Mouse (Mus musculus): ENCODE results near the gene 2310011J03Rik. TPM values are rescaled to one million over a fixed set of nuclear protein-coding genes. Genes with fewer than 3 reads are reported as not detected.

2310011J03Rik gene
- polyA plus RNA-seq, 1 experiment = 40.6 TPM

DNA sequence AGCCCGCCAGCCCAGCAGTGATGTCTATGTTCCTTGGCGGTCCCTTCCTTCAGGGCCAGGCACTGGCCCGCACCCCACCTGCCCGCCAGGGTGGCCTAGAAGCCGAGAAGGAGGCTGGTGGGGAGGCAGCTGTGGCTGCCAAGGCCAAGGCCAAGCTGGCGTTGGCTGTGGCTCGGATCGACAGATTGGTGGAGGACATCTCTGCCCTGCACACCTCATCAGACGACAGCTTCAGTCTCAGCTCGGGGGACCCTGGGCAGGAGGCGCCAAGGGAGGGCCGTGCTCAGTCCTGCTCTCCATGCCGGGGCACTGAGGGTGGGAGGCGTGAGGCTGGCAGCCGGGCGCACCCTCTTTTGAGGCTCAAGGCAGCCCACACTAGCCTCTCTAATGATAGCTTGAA lies 8.8 kb downstream of the 2310011J03Rik start:
- no peak overlapping the region for H3K4me3 ChIP-seq (ENCODE audit: extremely low read depth, insufficient read depth, insufficient read length)
- H3K27me3 ChIP-seq (ENCODE audit: control insufficient read depth, insufficient read depth, low read length) = no peaks in the 10 kb centered on the region; the same call in 1 of the 2 replicates
- no peaks in the 10 kb centered on the region for H3K36me3 ChIP-seq (ENCODE audit: control insufficient read depth, insufficient read depth, low read length)
- no peak overlapping the region for H3K27ac ChIP-seq (ENCODE audit: insufficient read depth, low read length)
- TF ChIP-seq CTCF (IDR thresholded peaks at IDR 0.05; ENCODE audit: extremely low read depth, insufficient read depth, insufficient read length, insufficient replicate concordance) = no peak
- WGBS = 89% methylated on average over 16 of the region's 16 CpGs
- no peak for DNase-seq (ENCODE audit: low read depth in 1 of 2, low spot score in 2 of 2)
- peaks cover 17% of the 10 kb centered on the region for H3K4me1 ChIP-seq (ENCODE audit: control insufficient read depth, insufficient read depth, insufficient read length)

DNA sequence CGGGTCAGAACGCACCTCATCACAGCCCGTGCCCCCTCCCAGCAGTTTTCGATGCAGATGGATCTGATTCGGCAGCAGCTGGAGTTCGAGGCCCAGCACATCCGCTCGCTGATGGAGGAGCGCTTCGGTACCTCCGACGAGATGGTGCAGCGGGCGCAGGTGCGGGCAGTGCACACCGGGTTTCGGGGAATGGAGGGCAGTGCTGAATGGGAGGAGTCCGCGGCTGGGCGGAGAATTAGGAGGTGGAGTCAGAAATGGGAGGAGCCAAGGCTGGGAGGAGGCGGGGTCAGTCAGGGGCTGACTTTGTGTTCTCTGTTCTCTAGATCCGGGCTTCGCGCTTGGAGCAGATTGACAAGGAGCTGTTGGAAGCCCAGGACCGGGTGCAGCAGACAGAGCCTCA lies 15.5 kb downstream of the 2310011J03Rik start:
- 6% methylated on average over 25 of the region's 25 CpGs for WGBS
- Histone ChIP-seq H3K4me3 (ENCODE audit: extremely low read depth, insufficient read depth, insufficient read length) (peak overlapping the region; percentile 46; the same call in 1 of the 2 replicates), H3K27me3 (ENCODE audit: control insufficient read depth, insufficient read depth, low read length) (peaks cover 4% of the 10 kb centered on the region; the same call in 1 of the 2 replicates), H3K36me3 (ENCODE audit: control insufficient read depth, insufficient read depth, low read length) (no peaks in the 10 kb centered on the region), H3K4me1 (ENCODE audit: control insufficient read depth, insufficient read depth, insufficient read length) (no peaks in the 10 kb centered on the region), H3K27ac (ENCODE audit: insufficient read depth, low read length) (no peak overlapping the region)
- peak in 1 of 2 experiments; percentile 51 for DNase-seq (ENCODE audit: low read depth in 1 of 2, low spot score in 2 of 2)
- no peak for TF ChIP-seq CTCF (IDR thresholded peaks at IDR 0.05; ENCODE audit: extremely low read depth, insufficient read depth, insufficient read length, insufficient replicate concordance)
- TF ChIP-seq POLR2A (IDR thresholded peaks at IDR 0.05; ENCODE audit: low read depth, low read length) = no peak

DNA sequence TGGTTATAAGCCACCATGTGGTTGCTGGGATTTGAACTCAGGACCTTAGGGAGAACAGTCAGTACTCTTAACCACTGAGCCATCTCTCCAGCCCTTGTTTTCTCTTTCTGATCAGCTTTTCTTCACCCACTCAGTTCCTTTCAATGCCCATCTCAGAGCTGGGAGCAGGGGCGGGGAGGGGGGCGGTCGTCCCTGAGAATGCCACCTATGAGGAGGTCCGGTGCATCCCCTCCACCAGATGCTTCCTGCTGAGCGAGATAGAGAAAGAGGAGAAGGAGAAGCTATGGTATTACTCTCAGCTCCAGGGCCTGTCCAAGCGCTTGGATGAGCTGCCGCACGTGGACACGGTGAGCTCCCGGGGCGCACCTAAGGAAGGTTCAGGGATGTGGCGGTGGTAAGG lies 15.9 kb downstream of the 2310011J03Rik start:
- Histone ChIP-seq H3K4me1 (ENCODE audit: control insufficient read depth, insufficient read depth, insufficient read length) (no peaks in the 10 kb centered on the region), H3K4me3 (ENCODE audit: extremely low read depth, insufficient read depth, insufficient read length) (peak overlapping the region; percentile 46; the same call in 1 of the 2 replicates), H3K27me3 (ENCODE audit: control insufficient read depth, insufficient read depth, low read length) (peaks cover 7% of the 10 kb centered on the region; the same call in 1 of the 2 replicates), H3K36me3 (ENCODE audit: control insufficient read depth, insufficient read depth, low read length) (no peaks in the 10 kb centered on the region), H3K27ac (ENCODE audit: insufficient read depth, low read length) (no peak overlapping the region)
- TF ChIP-seq POLR2A (IDR thresholded peaks at IDR 0.05; ENCODE audit: low read depth, low read length) (no peak), CTCF (IDR thresholded peaks at IDR 0.05; ENCODE audit: extremely low read depth, insufficient read depth, insufficient read length, insufficient replicate concordance) (no peak)
- DNase-seq (ENCODE audit: low read depth in 1 of 2, low spot score in 2 of 2) = no peak
- 10% methylated on average over 12 of the region's 12 CpGs for WGBS

DNA sequence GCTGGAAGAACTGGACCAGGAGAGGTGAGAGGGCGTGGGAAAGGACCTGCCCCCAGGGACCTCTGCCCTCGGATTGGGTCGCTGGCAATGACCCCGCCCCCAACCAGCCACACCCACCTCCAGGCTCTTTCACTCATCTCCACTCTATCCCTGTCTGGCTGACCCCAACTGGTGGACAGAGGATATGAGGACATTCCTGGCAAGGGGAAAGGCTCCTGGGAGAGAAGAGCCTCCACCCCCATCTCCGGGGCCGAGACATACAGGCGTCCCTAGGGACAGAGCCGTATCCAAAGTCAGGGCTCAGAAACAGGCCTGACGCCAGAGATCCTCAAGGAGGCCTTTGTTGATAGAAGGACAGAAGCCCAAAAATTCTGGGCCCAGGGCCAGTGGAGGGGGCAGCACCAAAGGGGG lies 17.9 kb downstream of the 2310011J03Rik start:
- Histone ChIP-seq H3K4me1 (ENCODE audit: control insufficient read depth, insufficient read depth, insufficient read length) (no peaks in the 10 kb centered on the region), H3K27ac (ENCODE audit: insufficient read depth, low read length) (no peak overlapping the region), H3K27me3 (ENCODE audit: control insufficient read depth, insufficient read depth, low read length) (peaks cover 10% of the 10 kb centered on the region), H3K4me3 (ENCODE audit: extremely low read depth, insufficient read depth, insufficient read length) (no peak overlapping the region), H3K36me3 (ENCODE audit: control insufficient read depth, insufficient read depth, low read length) (no peaks in the 10 kb centered on the region)
- DNase-seq (ENCODE audit: low read depth in 1 of 2, low spot score in 2 of 2) = no peak
- no peak for TF ChIP-seq CTCF (IDR thresholded peaks at IDR 0.05; ENCODE audit: extremely low read depth, insufficient read depth, insufficient read length, insufficient replicate concordance)
- no peak for TF ChIP-seq POLR2A (IDR thresholded peaks at IDR 0.05; ENCODE audit: low read depth, low read length)
- WGBS = 56% methylated on average over 9 of the region's 9 CpGs

DNA sequence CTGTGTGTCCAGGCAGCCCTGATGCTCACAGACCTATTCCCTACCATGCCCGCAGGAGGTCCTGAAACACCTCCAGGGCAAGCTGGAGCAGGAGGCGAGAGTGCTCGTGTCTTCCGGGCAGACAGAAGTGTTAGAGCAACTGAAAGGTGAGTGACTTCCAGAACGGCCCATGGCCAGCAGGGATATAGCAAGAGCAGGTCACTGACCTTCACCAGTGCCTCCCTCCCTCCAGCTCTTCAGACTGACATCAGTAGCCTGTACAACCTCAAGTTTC lies 18.3 kb downstream of the 2310011J03Rik start:
- 74% methylated on average over 5 of the region's 5 CpGs for WGBS
- H3K27ac ChIP-seq (ENCODE audit: insufficient read depth, low read length) = no peak overlapping the region

DNA sequence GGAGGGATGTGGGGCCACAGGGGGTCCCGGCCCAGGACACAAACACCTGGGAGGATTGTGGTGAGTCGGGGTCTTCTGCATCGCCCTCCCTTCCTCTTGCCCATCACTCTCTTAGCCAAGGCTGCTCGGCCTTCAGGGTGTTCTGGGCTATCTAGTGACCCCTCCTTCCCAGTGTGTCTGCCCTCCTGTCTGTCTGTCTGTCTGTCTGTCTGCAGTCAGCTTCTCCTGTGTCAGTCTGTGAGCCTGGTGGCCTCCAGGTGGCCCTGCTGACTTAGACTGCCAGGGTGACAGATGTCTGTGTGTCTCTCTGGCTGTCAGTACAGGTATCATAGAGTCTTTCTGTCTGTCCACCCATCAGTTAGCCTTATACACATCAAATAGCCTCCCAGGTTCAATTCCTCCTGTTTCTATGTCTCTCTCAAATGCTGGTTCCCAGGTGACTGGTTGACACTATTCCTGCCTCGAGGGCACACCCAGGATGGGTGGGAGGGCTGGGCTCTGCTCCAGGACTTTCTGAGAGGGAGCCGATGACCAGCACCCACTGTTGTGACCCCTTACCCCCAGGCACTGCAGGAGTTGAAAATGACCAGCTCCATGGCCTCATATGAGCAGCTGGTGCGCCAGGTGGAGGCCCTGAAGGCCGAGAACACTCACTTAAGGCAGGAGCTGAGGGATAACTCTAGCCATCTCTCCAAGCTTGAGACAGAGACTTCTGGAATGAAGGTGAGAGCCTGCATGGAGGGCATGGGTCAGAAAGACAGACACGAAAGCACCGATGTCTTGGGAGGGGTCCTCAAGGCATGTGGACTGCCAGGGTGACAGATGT lies 18.9 kb downstream of the 2310011J03Rik start:
- Histone ChIP-seq H3K36me3 (ENCODE audit: control insufficient read depth, insufficient read depth, low read length) (no peaks in the 10 kb centered on the region), H3K4me3 (ENCODE audit: extremely low read depth, insufficient read depth, insufficient read length) (no peak overlapping the region), H3K27ac (ENCODE audit: insufficient read depth, low read length) (no peak overlapping the region), H3K27me3 (ENCODE audit: control insufficient read depth, insufficient read depth, low read length) (peaks cover 10% of the 10 kb centered on the region), H3K4me1 (ENCODE audit: control insufficient read depth, insufficient read depth, insufficient read length) (no peaks in the 10 kb centered on the region)
- WGBS = 84% methylated on average over 10 of the region's 10 CpGs
- no peak for TF ChIP-seq POLR2A (IDR thresholded peaks at IDR 0.05; ENCODE audit: low read depth, low read length)
- no peak for TF ChIP-seq CTCF (IDR thresholded peaks at IDR 0.05; ENCODE audit: extremely low read depth, insufficient read depth, insufficient read length, insufficient replicate concordance)
- DNase-seq (ENCODE audit: low read depth in 1 of 2, low spot score in 2 of 2) = no peak

More for the DNA sequence above, 18.3 kb downstream of the 2310011J03Rik start:
- TF ChIP-seq POLR2A (IDR thresholded peaks at IDR 0.05; ENCODE audit: low read depth, low read length) = no peak
- no peak for TF ChIP-seq CTCF (IDR thresholded peaks at IDR 0.05; ENCODE audit: extremely low read depth, insufficient read depth, insufficient read length, insufficient replicate concordance)
- Histone ChIP-seq H3K36me3 (ENCODE audit: control insufficient read depth, insufficient read depth, low read length) (no peaks in the 10 kb centered on the region), H3K4me3 (ENCODE audit: extremely low read depth, insufficient read depth, insufficient read length) (no peak overlapping the region), H3K4me1 (ENCODE audit: control insufficient read depth, insufficient read depth, insufficient read length) (no peaks in the 10 kb centered on the region), H3K27me3 (ENCODE audit: control insufficient read depth, insufficient read depth, low read length) (peaks cover 10% of the 10 kb centered on the region)
- no peak for DNase-seq (ENCODE audit: low read depth in 1 of 2, low spot score in 2 of 2)

DNA sequence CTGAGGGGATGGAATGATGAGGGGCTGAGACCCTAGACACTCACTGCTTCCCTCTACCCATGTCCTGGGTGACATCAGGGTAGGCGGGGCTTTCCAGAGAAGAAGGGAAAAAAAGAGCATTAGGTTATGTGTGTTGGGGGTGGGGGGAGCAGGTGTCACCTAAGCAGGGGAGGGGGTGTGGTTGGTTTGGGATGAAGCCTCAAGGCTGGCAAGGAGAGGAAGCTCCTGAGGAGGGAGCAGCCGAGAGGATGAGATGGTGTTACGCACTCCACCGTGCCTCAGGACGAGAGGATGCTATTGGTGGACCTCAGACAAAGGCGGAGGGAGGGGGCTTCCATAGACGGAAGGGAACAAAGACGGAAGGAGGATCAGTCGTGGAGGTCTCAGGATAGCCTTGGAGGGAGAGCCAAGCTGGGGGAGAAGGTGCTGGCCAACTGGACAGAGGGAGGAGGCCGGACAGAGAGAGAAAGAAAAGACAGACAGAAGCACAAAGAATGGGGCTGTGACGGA lies 19.6 kb downstream of the 2310011J03Rik start:
- no peaks in the 10 kb centered on the region for H3K36me3 ChIP-seq (ENCODE audit: control insufficient read depth, insufficient read depth, low read length)
- no peaks in the 10 kb centered on the region for H3K4me1 ChIP-seq (ENCODE audit: control insufficient read depth, insufficient read depth, insufficient read length)
- TF ChIP-seq CTCF (IDR thresholded peaks at IDR 0.05; ENCODE audit: extremely low read depth, insufficient read depth, insufficient read length, insufficient replicate concordance) = no peak
- no peak for TF ChIP-seq POLR2A (IDR thresholded peaks at IDR 0.05; ENCODE audit: low read depth, low read length)
- WGBS = 47% methylated on average over 11 of the region's 11 CpGs
- no peak for DNase-seq (ENCODE audit: low read depth in 1 of 2, low spot score in 2 of 2)
- H3K27ac ChIP-seq (ENCODE audit: insufficient read depth, low read length) = no peak overlapping the region
- H3K4me3 ChIP-seq (ENCODE audit: extremely low read depth, insufficient read depth, insufficient read length) = no peak overlapping the region
- H3K27me3 ChIP-seq (ENCODE audit: control insufficient read depth, insufficient read depth, low read length) = peaks cover 10% of the 10 kb centered on the region

All from spleen, adult 2 months (tissue).